Mouse (Mus musculus) midbrain, postnatal 0 days (tissue): Measurements from ENCODE around the gene Krt88. TPM values are rescaled to one million over a fixed set of nuclear protein-coding genes. Genes with fewer than 3 reads are reported as not detected.

Experiments used
- ATAC-seq: fragments of 200-750 bp; cut with Nextera tagmentation; 2 replicates; pipeline ENCODE4 v1.8.0; 2017; ENCODE audit warnings: moderate number of reproducible peaks, mild to moderate bottlenecking, moderate TSS enrichment, moderate library complexity; ENCODE audit not compliant: low FRiP score
- DNase-seq: peaks from one replicate; pipeline ENCODE4 v3.0.0-alpha.2; 2015; ENCODE audit warnings: low spot score
- H3K27ac ChIP-seq: fragments of 300-500 bp; sonication (generic); 2 replicates; pipeline ENCODE4 v1.5.1; 2014; ENCODE audit warnings: low read depth, mild to moderate bottlenecking, low read length, mixed read lengths
- H3K27me3 ChIP-seq: fragments of 300-500 bp; sonication (generic); 2 replicates; pipeline ENCODE4 v1.6.1; 2014; ENCODE audit warnings: low read length, control low read depth, mixed read lengths; ENCODE audit not compliant: insufficient read depth
- H3K36me3 ChIP-seq: fragments of 300-500 bp; sonication (generic); 2 replicates; pipeline ENCODE4 v1.6.1; 2014; ENCODE audit warnings: low read length, control low read depth, mixed read lengths; ENCODE audit not compliant: insufficient read depth
- H3K4me1 ChIP-seq: fragments of 300-500 bp; sonication (generic); 2 replicates; pipeline ENCODE4 v1.6.1; 2014; ENCODE audit warnings: mild to moderate bottlenecking, control low read depth, antibody characterized with exemption, low read length, mixed read lengths; ENCODE audit not compliant: insufficient read depth
- H3K4me2 ChIP-seq: fragments of 300-500 bp; sonication (generic); 2 replicates; pipeline ENCODE4 v1.6.1; 2014; ENCODE audit warnings: low read depth, mild to moderate bottlenecking, low read length, mixed read lengths; ENCODE audit not compliant: poor library complexity, severe bottlenecking
- H3K4me3 ChIP-seq: fragments of 300-500 bp; sonication (generic); 2 replicates; pipeline ENCODE4 v1.5.1; 2014; ENCODE audit warnings: low read depth, mild to moderate bottlenecking, low read length, moderate library complexity
- H3K9ac ChIP-seq: fragments of 300-500 bp; sonication (generic); replicated peaks from 2 replicates; pipeline ENCODE4 v1.6.1; 2014; ENCODE audit warnings: mild to moderate bottlenecking, low read length, moderate library complexity, mixed read lengths; ENCODE audit not compliant: poor library complexity, severe bottlenecking
- H3K9me3 ChIP-seq: fragments of 300-500 bp; sonication (generic); 2 replicates; pipeline ENCODE4 v1.6.1; 2016; ENCODE audit warnings: low read length, control low read depth
- CTCF ChIP-seq: IDR thresholded peaks from 2 replicates; pipeline ENCODE4 v1.5.1; 2016; ENCODE audit warnings: antibody characterized with exemption, mild to moderate bottlenecking
- WGBS: fragments of 180-500 bp; shearing (Covaris S2); extraction: QIAGEN DNeasy Blood & Tissue Kit; methylation state at CpG from one replicate; pipeline ENCODE4 v1.1.7; 2014; 5-methylcytosine and 5-hydroxymethylcytosine counted together
- polyA plus RNA-seq: library from polyadenylated mRNA; unstranded; fragments of >200 nt; fragmentation: Nextera tagmentation; extraction: Ambion mirVana; gene quantifications from 2 replicates; pipeline ENCODE4 v1.2.1, GENCODE M21; 2015
- total RNA-seq: library from RNA; depleted of rRNA; stranded (reverse); fragments of >200 nt; gene quantifications from 2 replicates; pipeline ENCODE4 v1.2.3, GENCODE M21; 2014

The Krt88 gene
- total and polyA plus RNA-seq, 2 experiments from 2014 or later, result not detected

DNA sequence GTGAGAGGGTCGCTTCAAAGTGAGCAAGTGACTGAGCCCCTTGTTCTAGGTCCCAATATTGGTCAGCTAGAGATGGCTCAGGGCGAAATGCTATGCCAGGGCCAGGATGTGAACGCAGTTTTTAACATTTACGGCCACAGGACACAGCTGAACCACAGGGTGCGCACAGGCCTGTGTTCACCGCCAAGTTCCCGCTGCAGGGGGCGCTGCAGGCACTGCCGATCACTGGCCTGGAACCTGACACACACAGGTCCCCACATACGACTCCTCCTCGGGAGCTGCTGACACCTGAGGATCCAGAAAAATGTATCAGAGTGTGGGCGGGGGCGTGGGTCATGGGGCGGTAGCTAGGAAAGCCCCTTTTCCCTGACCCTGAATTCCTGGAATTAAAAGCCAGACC lies 11.7 kb downstream of the Krt88 start:
- no peak overlapping the region for H3K4me2 ChIP-seq
- TF ChIP-seq CTCF, result no peak; the same call in 1 of the 2 replicates
- no peaks in the 10 kb centered on the region for H3K27me3 ChIP-seq
- H3K4me1 ChIP-seq, result peaks cover 5% of the 10 kb centered on the region; the same call in 1 of the 2 replicates
- H3K36me3 ChIP-seq, result no peaks in the 10 kb centered on the region
- no peak overlapping the region for H3K4me3 ChIP-seq
- no peak overlapping the region for H3K27ac ChIP-seq
- H3K9me3 ChIP-seq, result no peaks in the 10 kb centered on the region
- WGBS, result 86% methylated on average over 14 of the region's 14 CpGs
- no peak overlapping the region for H3K9ac ChIP-seq
- no peak for DNase-seq
- ATAC-seq, result no peak

DNA sequence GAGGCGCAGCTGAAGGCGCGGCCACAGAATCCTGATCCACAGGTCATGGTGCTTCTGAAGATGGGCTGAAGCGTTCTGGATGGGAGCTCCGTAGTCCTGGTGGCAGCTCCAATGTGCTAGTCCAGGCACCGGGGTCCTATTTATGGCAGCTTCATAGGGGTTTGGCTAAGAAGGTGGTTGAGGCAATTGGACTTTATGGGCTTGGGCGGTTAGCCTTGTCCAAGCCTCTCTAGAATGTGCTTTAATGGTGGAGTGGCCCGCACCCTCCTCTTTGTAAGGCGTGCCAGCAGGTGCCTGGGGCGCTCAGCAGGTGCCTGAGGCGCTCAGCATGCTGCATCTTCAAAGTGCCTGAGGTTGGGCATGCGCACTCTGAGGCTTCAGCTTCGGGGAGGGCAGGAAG lies 16.1 kb downstream of the Krt88 start, which contains the start of gene Krt81:
Gene Krt81 (minus strand): TSS at position 101 of the 400 bp plus-strand sequence.
- Histone ChIP-seq H3K4me2 (no peak within 1 kb of the TSS), H3K4me3 (no peak within 1 kb of the TSS), H3K27ac (no peak within 1 kb of the TSS), H3K9me3 (no peaks in the 10 kb centered on the region), H3K9ac (no peak within 1 kb of the TSS), H3K27me3 (0 out of 2 replicates have a peak, but pooled peaks cover 3% of the 10 kb centered on the region), H3K4me1 (peaks cover 4% of the 10 kb centered on the region; the same call in 1 of the 2 replicates), H3K36me3 (no peaks in the 10 kb centered on the region)
- ATAC-seq (no peak), DNase-seq (no peak)
- 81% methylated on average over 13 of the region's 13 CpGs for WGBS
- no peak for TF ChIP-seq CTCF

DNA sequence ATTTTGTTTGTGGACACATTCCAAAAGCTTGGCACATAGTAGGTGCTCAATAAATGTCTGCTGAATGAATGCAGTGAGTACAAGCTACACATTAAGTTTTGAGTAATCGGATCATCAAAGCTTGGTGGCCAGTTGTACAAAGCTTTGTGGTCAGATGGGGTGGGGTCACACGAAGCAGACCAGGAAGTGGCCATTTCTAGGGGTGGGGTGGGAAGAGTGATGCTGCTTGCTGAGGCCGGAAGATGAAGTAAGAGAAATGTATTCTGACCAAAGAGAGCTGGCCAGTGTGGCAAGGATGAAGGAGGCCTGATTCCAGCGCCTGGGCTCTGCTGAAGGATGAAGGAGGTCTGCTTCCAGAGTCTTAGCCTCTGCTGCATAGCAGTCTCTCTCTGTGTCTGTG lies 21.5 kb downstream of the Krt88 start:
- H3K27ac ChIP-seq, result no peak overlapping the region
- H3K9ac ChIP-seq, result no peak overlapping the region
- no peak overlapping the region for H3K4me2 ChIP-seq
- H3K4me1 ChIP-seq, result no peaks in the 10 kb centered on the region
- 88% methylated on average over 4 of the region's 4 CpGs for WGBS
- no peaks in the 10 kb centered on the region for H3K9me3 ChIP-seq
- H3K27me3 ChIP-seq, result 0 out of 2 replicates have a peak, but pooled peaks cover 3% of the 10 kb centered on the region
- DNase-seq, result no peak
- H3K36me3 ChIP-seq, result no peaks in the 10 kb centered on the region
- no peak for ATAC-seq
- no peak for TF ChIP-seq CTCF
- H3K4me3 ChIP-seq, result no peak overlapping the region

DNA sequence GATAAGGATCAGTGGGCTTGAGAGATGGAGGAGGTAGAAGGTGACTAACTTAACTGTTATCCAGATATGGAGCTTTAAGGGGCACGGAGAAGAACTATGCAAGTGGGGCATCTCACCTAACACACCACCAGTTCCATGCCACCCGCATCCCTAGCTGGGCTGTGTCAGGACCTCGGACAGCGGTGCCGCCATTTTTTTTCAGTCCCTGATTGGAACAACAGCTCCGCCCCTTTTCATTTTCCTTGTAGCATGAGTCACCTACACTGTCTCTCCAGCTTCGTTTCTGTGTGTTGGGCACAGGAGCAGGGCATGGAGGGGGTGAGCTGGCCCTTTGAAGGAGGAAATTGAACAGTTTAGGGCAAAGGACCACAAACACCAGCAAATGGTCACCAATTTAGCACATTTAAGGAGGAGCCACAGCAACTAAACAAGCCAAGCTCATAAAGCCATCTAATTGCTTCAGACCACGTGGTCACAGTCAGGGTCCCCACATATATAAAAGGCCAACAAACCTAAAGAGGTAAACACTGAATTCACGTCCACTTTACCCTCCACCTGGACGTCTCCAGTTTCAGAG lies 25.5 kb downstream of the Krt88 start, which contains the start of gene Krt86:
Gene Krt86 (plus strand): TSS at position 527 of the 577 bp plus-strand sequence.
- H3K4me1 ChIP-seq, result no peaks in the 10 kb centered on the region
- H3K9ac ChIP-seq, result no peak within 1 kb of the TSS
- no peaks in the 10 kb centered on the region; the same call in 1 of the 2 replicates for H3K27me3 ChIP-seq
- WGBS, result 39% methylated on average over 10 of the region's 10 CpGs
- no peak for TF ChIP-seq CTCF
- H3K4me3 ChIP-seq, result no peak within 1 kb of the TSS
- no peak for ATAC-seq
- no peak within 1 kb of the TSS for H3K27ac ChIP-seq
- H3K9me3 ChIP-seq, result no peaks in the 10 kb centered on the region
- no peaks in the 10 kb centered on the region for H3K36me3 ChIP-seq
- H3K4me2 ChIP-seq, result no peak within 1 kb of the TSS
- DNase-seq, result no peak

DNA sequence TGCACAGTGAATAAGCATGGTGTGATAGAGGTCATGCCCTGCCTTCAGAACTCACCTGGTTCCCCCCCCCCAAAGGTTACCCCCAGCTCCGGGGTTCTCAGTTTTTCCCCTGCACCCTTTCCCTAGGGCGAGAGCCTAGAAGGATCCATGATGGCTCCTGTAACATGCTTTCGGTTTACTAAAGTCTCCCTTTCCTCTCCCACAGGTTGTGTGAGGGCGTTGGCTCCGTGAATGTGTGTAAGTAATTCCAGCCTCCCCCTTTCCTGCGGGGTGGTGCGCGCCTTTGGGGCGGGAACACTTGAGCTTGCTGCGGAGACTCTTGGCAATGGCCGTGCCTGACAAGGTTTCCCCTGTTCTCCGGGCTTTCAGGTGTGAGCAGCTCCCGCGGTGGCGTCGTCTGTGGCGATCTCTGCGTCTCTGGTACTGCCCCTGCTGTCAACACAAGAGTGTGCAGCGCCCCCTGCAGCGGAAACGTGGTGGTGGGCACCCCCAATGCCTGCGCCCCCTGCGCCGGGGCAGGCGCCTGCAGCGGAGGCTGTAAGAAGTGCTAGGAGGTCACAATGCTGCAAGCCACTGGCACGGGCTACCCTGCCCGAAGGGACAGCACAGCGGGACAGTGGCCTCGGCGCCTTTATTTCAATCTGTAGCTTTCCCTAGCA lies 31.6 kb downstream of the Krt88 start:
- Histone ChIP-seq H3K4me1 (peaks cover 4% of the 10 kb centered on the region; the same call in 1 of the 2 replicates), H3K4me2 (peak overlapping the region; percentile 51), H3K36me3 (no peaks in the 10 kb centered on the region), H3K9me3 (no peaks in the 10 kb centered on the region), H3K27ac (no peak overlapping the region), H3K4me3 (peak overlapping the region; percentile 11; the same call in 1 of the 2 replicates), H3K27me3 (no peaks in the 10 kb centered on the region; the same call in 1 of the 2 replicates), H3K9ac (0 out of 2 replicates have a peak overlapping the region, but pooled peaks have one; percentile 2)
- WGBS, result 8% methylated on average over 31 of the region's 31 CpGs
- peak; percentile 69 for TF ChIP-seq CTCF
- DNase-seq, result peak; percentile 24
- ATAC-seq, result no peak

DNA sequence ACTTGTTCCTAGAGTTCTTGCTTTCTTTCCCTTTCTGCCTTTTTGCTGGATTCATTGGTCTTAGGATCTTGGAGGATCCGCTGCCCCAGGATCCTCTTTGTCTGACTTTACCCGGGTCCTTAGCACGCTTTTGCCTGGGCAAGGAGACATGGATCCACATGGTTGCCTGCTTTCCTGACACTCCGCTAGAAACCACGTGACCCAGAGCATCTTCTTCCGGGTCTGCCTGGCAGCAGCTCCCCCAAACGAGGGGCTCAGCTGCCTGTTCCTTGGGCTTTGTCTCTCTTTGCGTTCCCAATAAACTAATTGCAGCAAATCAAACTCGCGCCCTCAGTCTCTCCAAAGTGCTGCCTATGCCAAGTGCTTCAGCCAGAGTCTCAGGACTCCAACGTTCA lies 32.1 kb downstream of the Krt88 start:
- no peaks in the 10 kb centered on the region for H3K9me3 ChIP-seq
- DNase-seq, result peak; percentile 43
- no peaks in the 10 kb centered on the region for H3K36me3 ChIP-seq
- TF ChIP-seq CTCF, result no peak
- H3K4me3 ChIP-seq, result peak overlapping the region; percentile 11; the same call in 1 of the 2 replicates
- 30% methylated on average over 11 of the region's 11 CpGs for WGBS
- H3K27me3 ChIP-seq, result no peaks in the 10 kb centered on the region; the same call in 1 of the 2 replicates
- H3K4me2 ChIP-seq, result peak overlapping the region; percentile 51
- ATAC-seq, result no peak
- no peak overlapping the region for H3K27ac ChIP-seq
- peaks cover 4% of the 10 kb centered on the region; the same call in 1 of the 2 replicates for H3K4me1 ChIP-seq
- H3K9ac ChIP-seq, result 0 out of 2 replicates have a peak overlapping the region, but pooled peaks have one; percentile 2
